Mouse (Mus musculus): Measurements from ENCODE around the gene Tmem37.

DNA sequence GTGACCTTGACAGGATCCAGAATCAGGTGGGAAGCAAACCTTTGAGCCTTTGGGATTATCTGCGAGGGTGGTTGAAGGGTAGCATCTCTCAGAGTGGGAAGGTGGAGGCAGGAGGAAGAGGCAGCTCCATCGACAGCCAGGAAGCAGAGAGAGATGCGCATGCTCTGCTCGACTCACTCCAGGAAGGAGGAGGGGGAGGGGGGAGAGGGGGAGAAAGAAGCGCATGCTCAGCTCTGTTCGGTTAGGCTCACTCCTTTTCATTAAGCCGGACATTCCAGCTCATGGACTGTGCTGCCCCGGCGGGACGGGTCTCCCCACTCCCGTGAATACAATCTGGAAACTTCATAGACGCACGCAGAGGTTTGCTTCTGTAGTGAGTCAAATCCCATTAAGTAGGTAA, 12.8 kb upstream of the Tmem37 start:
- TF ChIP-seq TAL1 (IDR thresholded peaks at IDR 0.05; ENCODE audit: low read length) (no peak), GATA1 (IDR thresholded peaks at IDR 0.05; ENCODE audit: low read length) (no peak)
